Mouse (Mus musculus) gastrocnemius, adult 2 months (tissue): ENCODE results near the gene Dclre1c. TPM values are rescaled to one million over a fixed set of nuclear protein-coding genes. Genes with fewer than 3 reads are reported as not detected.
A peak's percentile ranks its signal among the peaks of the same experiment; 100 is the strongest.
"Not testable (repeated sequence)": the region's sequence is repeated elsewhere in the genome, so short reads cannot be mapped to it uniquely, and the experiment has no call there.

Source experiments
- DNase-seq: peaks from one replicate; pipeline ENCODE4 v3.0.0; 2022
- H3K27ac ChIP-seq: fragments of 200-600 bp; 2 replicates; pipeline ENCODE4 v1.8.1; 2022; ENCODE audit warnings: mild to moderate bottlenecking
- H3K4me3 ChIP-seq: fragments of 200-600 bp; 2 replicates; pipeline ENCODE4 v1.8.1; 2022; ENCODE audit warnings: mild to moderate bottlenecking, moderate library complexity
- CTCF ChIP-seq: fragments of 200-600 bp; IDR thresholded peaks from 2 replicates; pipeline ENCODE4 v1.8.1; 2022; ENCODE audit warnings: antibody characterized with exemption, mild to moderate bottlenecking, moderate library complexity
- intact Hi-C: fragments of 180-260 bp; cut with DNase I; formaldehyde crosslinking; loops from one replicate; pipeline ENCODE4 v1.15.1; 2025
- long read RNA-seq, 2 experiments: library from polyadenylated mRNA; stranded (forward); transcript quantifications; one replicate each; pipeline ENCODE4 v2.0.0; 2021
- total RNA-seq, 2 experiments: library from RNA; stranded (reverse); gene quantifications; 2 replicates each; pipeline ENCODE4 v1.2.3; 2021

The Dclre1c gene
- 1 to 10 TPM; 2.3 to 3.5 TPM for total RNA-seq
- long read RNA-seq, experiment 1, partial matches to known transcripts, result 0 of 2 reads
- long read RNA-seq, experiment 1, other reads (novel, unspliced or antisense), result 1 of 2 reads
- long read RNA-seq, experiment 2, full-length matches to known transcripts, result 2 of 4 reads
- long read RNA-seq, experiment 2, partial matches to known transcripts, result 0 of 4 reads
- long read RNA-seq, experiment 2, other reads (novel, unspliced or antisense), result 2 of 4 reads

GRCm38 (mm10) chr2:3423841-3424578 lies at the start of gene Dclre1c:
Dclre1c (plus strand) TSS chr2:3424131.
- Histone ChIP-seq H3K4me3 (peak within 1 kb of the TSS; percentile 94), H3K27ac (peak within 1 kb of the TSS; percentile 83)
- intact Hi-C loops, result loop anchor here (5.0 kb wide), 2 partner anchors 53 to 88 kb away; partner anchors contain the start of genes Cdnf, Gm45902, Hspa14 and Suv39h2
- peak; percentile 92 for DNase-seq
- no peak for TF ChIP-seq CTCF

GRCm38 (mm10) chr2:3387105-3387860 lies 36.6 kb upstream of the Dclre1c start:
- no peak for TF ChIP-seq CTCF
- intact Hi-C loops, result no loop called here
- Histone ChIP-seq H3K4me3 (no peak overlapping the region), H3K27ac (no peak overlapping the region)
- no peak for DNase-seq

GRCm38 (mm10) chr2:3391945-3392344 lies 32.0 kb upstream of the Dclre1c start:
- DNase-seq, result no peak
- intact Hi-C loops, result no loop called here
- H3K27ac ChIP-seq, result no peak overlapping the region
- TF ChIP-seq CTCF, result no peak
- H3K4me3 ChIP-seq, result no peak overlapping the region

- DNase-seq, H3K4me3 ChIP-seq, intact Hi-C loops, H3K27ac ChIP-seq: not testable (repeated sequence)
These were observed 26.8 kb upstream of the Dclre1c start, which contains the start of gene Olah for GRCm38 (mm10) chr2:3397110-3397509. Olah (minus strand) TSS chr2:3397210.

- H3K27ac ChIP-seq, result no peak overlapping the region
- intact Hi-C loops, result no loop called here
These were observed 17.9 kb upstream of the Dclre1c start for GRCm38 (mm10) chr2:3405981-3406380.

GRCm38 (mm10) chr2:3407756-3408155 lies 16.2 kb upstream of the Dclre1c start:
- intact Hi-C loops, result no loop called here
- no peak for DNase-seq
- no peak for TF ChIP-seq CTCF
- Histone ChIP-seq H3K27ac (no peak overlapping the region), H3K4me3 (no peak overlapping the region)

More at GRCm38 (mm10) chr2:3405981-3406380, 17.9 kb upstream of the Dclre1c start:
- no peak for DNase-seq
- TF ChIP-seq CTCF, result no peak
- H3K4me3 ChIP-seq, result no peak overlapping the region

- intact Hi-C loops, result no loop called here
- Histone ChIP-seq H3K27ac (no peak overlapping the region), H3K4me3 (no peak overlapping the region)
- peak; percentile 78 for TF ChIP-seq CTCF
- peak; percentile 51 for DNase-seq
These were observed 9.7 kb upstream of the Dclre1c start for GRCm38 (mm10) chr2:3414241-3414640.

- H3K4me3 ChIP-seq, result no peak overlapping the region
- intact Hi-C loops, result loop anchor here (5.0 kb wide), 2 partner anchors 128 to 298 kb away; no protein-coding TSS in a partner anchor
- no peak for DNase-seq
- H3K27ac ChIP-seq, result no peak overlapping the region
- no peak for TF ChIP-seq CTCF
These were observed 8.3 kb upstream of the Dclre1c start for GRCm38 (mm10) chr2:3415676-3416075.

GRCm38 (mm10) chr2:3418883-3419431 lies 5.0 kb upstream of the Dclre1c start:
- peak; percentile 97 for DNase-seq
- Histone ChIP-seq H3K4me3 (peak overlapping the region; percentile 72), H3K27ac (peak overlapping the region; percentile 74)
- intact Hi-C loops, result loop anchor here (2.0 to 5.0 kb wide), 3 partner anchors 86 to 302 kb away; partner anchors contain the start of gene Rpp38
- no peak for TF ChIP-seq CTCF

- H3K27ac ChIP-seq, result no peak overlapping the region
- DNase-seq, result no peak
- TF ChIP-seq CTCF, result no peak
- intact Hi-C loops, result loop anchor here (5.0 kb wide), 2 partner anchors 57 to 92 kb away; partner anchors contain the start of genes Cdnf, Gm45902, Hspa14 and Suv39h2
- H3K4me3 ChIP-seq, result no peak overlapping the region
These were observed 3.8 kb upstream of the Dclre1c start for GRCm38 (mm10) chr2:3420157-3420556.

- H3K27ac ChIP-seq, result peak within 1 kb of the TSS; percentile 46
- H3K4me3 ChIP-seq, result peak within 1 kb of the TSS; percentile 94
- no peak for TF ChIP-seq CTCF
- intact Hi-C loops, result loop anchor here (5.0 kb wide), 2 partner anchors 55 to 90 kb away; partner anchors contain the start of genes Cdnf, Gm45902, Hspa14 and Suv39h2
- DNase-seq, result no peak
These were observed 1.4 kb upstream of the Dclre1c start, which contains the start of gene Meig1 for GRCm38 (mm10) chr2:3422548-3422947. Meig1 (minus strand) TSS chr2:3422648.

- intact Hi-C loops, result loop anchor here (5.0 kb wide), 2 partner anchors 53 to 88 kb away; partner anchors contain the start of genes Cdnf, Gm45902, Hspa14 and Suv39h2
These were observed 614 bp downstream of the Dclre1c start for GRCm38 (mm10) chr2:3424579-3424910.

More at GRCm38 (mm10) chr2:3424579-3424910, 614 bp downstream of the Dclre1c start:
- H3K27ac ChIP-seq, result peak overlapping the region; percentile 83
- DNase-seq, result no peak
- H3K4me3 ChIP-seq, result peak overlapping the region; percentile 94
- TF ChIP-seq CTCF, result no peak
